Mouse (Mus musculus) lung, postnatal 25 days (tissue): ENCODE measurements around the gene Adamtsl3.

Experiments used
- DNase-seq: peaks from one replicate; pipeline ENCODE4 v3.0.0; 2022; ENCODE audit warnings: low spot score

Gene Adamtsl3

DNA sequence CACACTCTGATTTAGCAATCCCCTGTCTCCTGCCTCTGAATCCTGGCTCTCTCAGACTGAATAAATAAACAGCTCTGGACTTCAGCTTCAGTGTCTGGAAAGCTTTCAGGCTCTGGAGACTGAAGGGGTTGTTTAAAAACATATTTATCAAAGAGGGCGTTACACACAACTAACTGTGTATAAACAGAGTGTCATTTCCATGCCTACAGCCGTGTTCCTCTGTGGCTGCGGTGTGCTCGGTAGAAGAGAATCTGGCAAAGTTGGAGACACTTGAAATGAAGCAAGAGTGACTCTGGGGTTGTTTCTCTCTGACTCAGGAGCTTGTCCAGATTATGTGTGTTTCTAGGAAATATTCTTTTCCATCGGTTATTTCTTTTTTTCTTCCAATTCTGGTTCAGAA lies 167.0 kb downstream of the Adamtsl3 start:
- DNase-seq: peak; percentile 26

DNA sequence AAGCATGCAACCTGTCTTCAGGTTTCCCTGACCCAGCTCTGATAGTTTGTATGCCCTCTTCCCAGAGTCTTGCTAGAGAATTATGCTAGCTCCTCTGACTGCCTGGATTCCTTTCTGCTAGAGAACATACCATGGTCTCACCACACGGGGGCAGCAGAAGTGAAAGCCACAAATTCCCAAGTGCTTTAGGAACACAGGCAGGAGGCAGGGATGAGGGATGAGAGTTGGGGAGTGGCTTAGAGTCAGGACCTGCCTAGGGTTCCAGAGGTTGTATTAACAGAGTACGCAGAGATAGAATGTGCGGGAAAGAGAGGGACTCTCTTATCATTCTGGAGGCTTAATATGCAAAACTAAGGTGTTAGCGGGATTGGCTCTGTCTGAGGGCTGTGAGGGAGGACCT lies 168.6 kb downstream of the Adamtsl3 start:
- peak; percentile 53 for DNase-seq

DNA sequence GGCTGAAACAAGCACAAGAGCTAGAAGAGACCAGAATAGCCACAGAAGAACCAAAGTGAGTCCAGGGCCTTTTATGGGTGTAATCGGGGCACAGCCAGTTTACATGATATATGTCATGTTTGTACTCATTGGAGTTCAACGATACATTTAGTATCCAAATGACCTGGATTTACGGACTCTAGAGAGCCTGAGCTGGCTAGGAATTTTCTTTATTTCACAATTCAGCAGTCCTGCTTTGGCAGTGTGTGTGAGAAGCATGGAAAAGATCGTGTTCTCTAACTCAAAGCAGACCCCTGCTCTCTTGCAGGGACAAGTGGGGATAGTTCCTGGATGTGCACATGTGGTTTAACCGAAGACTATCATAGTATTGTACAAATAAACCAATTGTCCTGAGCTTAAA lies 195.1 kb downstream of the Adamtsl3 start:
- DNase-seq: no peak

DNA sequence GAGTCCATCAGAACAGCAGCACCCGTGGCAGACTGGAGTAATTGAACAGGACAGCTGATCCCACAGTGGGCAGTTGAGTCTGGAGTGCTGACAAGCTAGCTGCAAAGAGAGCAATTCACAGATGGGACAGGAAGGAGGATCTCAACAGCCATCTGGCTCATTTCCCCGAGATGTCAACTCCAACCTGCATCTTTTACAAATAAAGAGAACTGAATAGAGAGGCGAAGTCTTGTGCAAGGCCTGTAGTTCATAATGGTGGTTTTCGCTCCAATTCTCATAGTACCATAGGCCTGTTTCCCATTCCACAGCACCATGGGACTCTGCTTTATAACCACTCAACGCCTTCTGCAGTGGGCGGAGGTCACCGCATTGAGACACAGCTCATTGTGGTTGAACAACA lies 195.9 kb downstream of the Adamtsl3 start:
- DNase-seq: no peak

DNA sequence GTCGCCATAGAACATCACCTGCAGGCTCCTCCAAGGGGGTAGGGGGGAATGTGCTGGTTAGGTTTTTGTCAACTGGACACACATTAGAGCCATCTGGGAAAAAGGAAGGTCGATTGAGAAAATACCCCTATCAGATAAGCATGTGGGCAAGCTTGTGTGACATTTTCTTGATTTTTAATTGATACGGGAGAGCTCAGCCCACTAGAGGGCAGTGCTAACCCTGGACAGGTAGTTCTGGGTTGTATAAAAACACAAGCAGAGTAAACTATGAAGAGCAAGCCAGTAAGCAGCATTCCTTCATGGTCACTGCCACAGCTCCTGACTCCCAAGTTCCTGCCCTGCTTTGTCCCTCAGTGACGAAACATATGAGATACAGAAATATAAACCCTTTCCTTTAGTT lies 197.7 kb downstream of the Adamtsl3 start:
- DNase-seq: no peak

DNA sequence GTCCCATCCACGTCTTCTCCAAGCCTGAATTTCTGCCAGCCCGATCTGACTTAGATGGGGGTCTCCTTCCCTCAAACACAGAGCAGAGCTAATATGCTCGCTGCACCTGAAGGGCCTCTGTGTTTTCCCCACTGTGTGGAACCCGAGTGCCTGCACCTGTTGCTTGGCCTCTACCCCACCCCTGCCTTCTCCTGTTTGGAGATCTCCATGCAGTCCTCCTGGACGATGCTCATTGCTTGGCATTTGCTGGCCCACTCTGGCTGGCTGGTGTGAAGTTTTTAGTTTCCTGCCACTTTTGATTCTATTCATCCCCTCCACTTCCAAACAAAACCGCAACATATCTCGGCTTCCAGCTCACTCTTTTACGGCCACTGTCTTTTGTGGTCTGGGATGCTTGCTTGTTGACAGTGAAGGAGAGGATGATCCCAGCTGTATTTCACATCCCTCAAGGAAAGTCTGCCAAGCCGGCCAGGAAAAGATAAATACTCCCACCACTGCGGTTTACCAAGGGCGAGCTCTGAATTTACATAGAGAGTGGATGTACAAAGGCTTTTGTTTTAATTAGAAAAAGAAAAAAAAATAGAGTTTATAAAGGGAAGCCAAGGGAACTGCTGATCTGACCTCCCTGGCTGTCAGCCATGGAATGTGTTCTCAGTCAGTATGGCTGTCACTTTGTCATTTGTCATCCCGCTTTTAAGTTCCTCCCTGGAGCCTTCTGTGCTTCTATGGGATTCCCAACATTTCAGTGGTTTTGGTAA lies 198.4 kb downstream of the Adamtsl3 start:
- DNase-seq: peak; percentile 31

DNA sequence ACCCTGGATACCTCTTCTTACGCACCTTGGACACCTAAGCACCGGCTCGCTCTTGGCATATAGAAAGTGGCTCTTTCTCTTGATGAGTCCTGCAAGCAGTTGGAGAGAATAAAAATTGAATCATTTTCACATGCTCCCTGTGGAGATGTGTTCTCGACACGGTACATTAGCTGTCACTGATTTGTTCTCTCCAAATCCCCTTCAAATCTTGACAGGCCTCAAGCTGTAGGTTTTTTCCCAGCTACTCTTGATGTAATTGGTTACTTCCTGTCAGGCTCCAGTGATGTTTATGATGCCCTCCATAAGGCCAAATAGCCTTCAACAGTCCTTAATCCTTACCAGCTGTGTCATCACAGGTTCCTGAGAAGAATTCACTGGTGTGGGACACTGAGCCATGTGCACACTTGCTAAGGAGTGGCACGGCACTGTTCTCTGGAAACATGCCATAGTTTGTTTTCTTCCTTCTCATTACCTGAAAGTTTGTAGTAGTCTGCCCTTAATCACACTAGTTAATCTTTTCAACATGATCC lies 209.0 kb downstream of the Adamtsl3 start:
- no peak for DNase-seq

DNA sequence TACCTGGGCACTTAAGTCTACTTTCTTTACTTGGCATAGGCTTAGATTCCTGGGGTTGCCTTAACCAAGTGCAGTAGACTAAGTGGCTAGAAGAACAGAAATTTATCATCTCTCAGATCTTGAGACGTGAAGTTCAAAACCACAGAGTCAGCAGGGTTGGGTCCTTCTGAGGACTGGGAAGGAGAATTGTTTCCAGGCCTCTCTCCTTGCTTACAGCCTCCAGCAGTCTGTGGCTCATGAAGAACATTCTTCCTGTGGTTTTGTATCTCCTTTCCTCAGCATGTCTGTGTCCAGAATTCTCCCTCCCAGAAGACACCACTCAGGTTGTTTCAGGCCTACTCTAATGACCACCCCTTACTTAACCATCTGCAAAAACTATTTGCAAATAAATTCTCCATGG lies 216.5 kb downstream of the Adamtsl3 start:
- no peak for DNase-seq

DNA sequence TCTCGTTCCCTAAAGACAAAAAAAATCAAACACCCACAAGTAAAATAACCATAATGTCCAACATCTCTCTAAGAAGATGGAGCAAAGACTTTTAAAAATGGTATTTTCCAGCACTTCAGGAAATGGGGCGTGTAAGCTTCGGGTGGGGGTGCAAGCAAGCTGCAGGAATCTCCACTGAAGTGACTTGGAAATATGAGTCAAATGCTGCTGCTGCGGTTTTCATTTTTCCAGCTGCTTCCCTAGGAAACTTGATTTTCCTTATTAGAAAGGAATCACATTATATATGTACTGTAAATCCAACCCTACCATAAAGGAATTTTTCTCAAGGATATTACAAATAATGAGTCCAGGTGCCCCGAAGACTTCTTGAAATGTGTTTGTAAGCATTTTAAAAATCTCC lies 220.3 kb downstream of the Adamtsl3 start:
- no peak for DNase-seq

DNA sequence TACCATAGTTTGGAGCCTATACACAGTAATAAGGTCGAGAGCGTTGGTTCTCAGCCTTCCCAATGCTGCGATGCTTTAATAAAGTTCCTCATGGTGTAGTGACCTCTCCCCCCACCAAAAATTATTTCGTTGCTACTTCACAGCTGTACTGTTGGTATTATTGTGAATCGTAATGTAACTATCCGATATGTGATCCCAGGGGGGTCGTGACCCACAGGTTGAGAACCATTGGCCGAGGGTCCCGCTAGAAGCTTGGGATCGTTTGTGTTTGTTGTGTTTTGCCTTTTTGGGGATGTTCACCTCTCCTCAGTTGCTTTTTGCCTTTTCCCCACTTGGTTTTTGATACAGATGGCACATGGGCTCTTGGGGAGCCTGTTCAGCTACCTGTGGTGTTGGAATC lies 220.9 kb downstream of the Adamtsl3 start:
- no peak for DNase-seq

DNA sequence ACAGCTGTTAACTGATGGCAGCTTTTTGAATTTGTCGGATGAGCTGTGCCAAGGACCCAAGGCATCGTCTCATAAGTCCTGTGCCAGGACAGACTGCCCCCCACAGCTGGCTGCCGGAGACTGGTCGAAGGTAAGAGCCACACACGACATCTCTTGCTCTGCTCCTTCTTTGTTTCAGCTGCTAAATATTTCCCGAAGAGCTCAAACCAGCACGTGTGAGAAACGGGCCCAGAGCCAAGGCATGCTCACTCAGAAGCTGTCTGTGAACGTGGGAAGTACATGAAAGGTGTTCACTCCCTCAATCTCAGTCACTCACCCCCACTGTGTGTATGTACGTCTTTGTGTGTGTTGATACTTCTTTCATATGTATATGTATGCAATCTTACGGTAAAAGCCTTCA lies 221.6 kb downstream of the Adamtsl3 start:
- no peak for DNase-seq

DNA sequence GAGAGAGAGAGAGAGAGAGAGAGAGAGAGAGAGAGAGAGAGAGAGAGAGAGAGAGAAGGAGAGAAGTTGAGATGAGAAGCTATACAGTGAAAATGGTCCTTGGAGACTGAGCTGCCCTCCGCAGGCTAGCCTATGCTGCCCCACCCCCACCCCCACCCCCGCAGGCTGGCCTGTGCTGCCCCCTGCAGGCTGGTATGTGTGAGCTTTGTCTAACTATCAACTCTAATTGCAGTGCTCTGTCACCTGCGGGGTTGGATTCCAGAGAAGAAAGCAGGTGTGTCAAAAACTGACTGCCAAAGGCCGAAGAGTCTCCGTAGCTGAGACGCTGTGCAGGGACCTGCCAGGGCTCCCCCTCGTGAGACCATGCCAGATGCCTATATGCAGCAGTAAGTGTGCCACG lies 231.2 kb downstream of the Adamtsl3 start:
- DNase-seq: no peak

DNA sequence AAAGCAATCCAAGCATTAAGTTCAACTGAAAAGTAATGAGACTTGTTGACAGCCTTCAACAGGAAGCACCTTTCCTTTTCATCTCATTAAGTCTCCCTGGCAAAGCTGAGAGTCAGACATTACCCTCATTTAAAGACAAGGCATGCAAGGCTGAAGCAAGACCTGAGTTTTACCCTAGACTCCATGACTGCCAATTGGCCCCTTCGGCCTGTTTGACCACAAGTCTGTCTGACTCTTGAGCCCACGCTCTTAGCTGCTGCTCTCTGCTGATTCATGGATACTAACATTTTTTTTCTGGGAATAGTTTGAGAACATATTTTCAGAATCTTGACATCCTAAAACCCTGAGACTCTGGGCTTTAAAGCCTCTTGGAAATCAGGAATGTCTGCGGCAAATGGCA lies 232.3 kb downstream of the Adamtsl3 start:
- DNase-seq: no peak

DNA sequence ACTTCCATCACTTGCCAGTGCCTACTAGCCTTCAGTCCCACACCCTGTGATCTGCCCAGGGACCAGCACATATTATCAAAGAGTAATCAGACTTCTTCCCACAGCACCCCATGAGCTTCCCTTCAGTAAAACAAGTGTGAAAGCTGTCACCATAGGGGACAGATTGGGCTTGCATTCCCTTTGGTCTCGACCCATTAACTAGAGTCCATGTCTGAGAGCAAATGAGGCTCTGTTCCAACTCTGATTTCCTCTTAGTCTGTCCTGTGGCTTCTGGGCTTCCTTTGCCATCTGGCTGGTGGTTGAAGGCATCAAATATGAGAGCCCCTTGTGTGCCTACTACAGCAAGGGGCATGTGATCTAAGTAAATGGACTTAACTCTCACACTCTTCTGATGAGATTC lies 237.5 kb downstream of the Adamtsl3 start:
- DNase-seq: no peak

DNA sequence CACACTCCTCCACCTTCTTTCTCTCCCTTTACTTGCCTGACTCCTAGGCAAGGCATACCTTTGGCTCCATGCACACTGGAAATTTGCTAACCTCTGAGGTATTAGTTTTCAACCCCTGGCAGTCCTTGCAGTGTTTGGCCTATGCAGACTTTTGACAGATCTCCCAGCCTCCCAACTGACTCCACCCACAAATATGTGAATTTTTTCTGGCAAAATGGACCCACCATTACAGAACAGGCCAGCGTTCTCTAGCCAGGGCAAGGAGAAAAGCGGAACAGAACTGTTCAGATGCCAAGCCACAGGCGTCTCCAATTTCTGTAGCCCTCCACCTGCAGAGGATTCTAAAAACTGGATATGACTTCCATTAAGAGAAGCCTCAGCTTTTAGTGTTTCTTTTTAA lies 244.5 kb downstream of the Adamtsl3 start:
- no peak for DNase-seq

DNA sequence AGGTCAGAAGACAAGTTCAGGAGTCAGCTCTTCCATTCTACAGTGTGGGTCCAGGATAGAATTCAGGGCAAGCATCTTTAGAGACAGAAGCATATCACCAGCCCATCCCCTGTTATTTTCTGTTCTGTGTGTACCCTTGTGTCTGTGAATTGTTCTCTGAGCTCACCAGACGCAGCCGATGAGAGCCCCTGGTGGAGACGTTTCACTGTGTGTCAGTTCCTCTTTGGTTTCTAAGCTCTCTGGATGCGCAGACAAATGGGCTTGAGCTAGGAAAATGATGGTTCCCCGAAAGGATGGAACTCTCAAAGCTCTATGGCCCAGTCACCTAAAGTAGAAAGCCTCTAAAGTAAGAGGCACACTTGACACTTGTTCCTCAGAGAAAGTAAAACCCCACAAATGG lies 246.3 kb downstream of the Adamtsl3 start:
- no peak for DNase-seq

DNA sequence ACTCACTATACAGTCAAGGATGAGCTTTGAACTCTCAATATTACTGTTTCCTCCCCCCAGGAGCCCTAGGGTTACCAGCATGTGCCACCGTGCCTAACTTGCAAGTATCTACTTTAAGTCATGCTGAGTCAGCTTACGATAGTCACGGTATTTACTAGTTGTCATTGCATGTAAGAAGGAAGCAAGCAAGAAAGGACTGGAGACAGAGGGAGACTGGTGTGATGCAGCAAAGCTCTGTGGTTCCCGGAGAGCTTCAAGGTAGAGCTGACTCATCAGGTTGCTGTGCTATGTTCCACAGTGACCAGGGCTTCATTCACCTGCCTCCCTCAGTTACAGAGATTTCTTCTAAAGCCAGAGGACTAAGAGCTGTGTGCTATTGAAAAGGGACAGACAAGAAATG lies 247.0 kb downstream of the Adamtsl3 start:
- DNase-seq: no peak

DNA sequence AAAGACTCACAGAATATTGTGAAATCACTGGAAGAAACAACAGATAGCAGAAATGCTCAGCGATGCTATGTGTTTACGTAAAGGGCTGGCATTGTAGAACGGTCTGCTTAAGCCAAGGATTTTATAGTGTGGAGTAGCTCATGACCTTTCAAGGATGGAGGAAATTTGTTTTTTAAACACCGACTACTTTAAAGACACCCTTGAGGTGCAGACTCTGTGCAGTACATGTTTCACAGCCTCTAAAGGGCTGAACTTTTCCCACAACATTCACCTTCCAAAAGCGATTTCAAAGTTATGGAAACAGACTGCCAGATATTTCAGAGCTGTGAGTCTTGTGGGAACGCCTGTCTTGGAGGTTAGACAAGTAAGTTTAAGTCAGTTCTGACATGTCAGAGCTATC lies 255.4 kb downstream of the Adamtsl3 start:
- no peak for DNase-seq

DNA sequence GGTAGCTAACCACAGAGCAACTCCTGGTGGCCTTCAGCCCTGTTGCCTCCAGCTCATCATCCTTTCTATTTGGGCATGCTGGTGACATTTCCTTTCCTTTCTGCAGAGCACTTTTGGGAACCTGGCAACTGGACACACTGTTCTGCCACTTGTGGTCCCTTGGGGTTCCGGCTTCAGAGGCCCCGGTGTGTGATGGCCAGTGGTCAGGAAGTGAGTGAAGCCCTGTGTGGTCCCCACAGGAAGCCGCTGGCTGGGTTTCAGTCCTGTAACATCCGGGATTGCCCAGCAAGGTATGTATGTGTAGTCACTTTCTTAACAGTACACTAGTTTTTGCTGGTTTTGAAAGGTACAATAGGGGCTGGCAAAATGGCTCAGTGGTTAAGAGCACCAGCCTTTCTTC lies 266.5 kb downstream of the Adamtsl3 start:
- no peak for DNase-seq

DNA sequence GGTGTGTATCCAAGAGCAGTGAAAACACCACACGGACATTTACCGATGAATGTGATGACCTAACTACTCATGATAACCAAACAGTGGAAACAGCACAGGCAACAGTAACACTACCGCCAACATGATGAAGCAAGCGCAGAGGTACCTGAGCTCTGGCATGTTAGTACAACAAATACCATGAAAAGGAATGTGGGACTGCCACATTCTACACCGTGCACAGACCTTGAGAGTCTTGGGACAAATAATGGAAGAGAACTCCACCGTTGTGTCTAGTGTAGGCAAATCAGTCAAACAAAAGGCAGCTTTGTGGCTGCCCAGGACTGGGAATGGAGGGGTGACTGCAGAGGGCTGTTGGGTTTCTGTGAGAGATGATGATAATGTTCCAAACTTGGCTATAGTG lies 269.9 kb downstream of the Adamtsl3 start:
- peak; percentile 52 for DNase-seq

DNA sequence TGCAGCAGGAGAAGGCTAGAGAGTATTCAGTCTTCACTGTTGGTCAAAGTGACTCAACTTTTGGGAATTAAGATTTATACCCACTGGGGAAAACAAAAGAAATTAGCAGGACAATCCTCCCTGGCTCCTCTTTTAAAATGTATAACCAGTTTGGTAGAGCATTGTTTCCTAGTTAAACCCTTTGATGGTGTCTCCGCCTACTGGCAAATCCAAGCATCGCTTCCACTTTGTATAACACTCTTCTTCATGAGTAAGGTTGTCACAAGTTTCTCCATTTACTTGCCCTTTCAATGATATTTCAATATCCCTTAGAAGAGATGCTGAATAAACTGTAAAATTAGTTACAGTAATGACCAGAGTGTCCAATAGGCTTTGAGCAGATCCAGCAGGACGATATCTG lies 274.1 kb downstream of the Adamtsl3 start:
- no peak for DNase-seq

DNA sequence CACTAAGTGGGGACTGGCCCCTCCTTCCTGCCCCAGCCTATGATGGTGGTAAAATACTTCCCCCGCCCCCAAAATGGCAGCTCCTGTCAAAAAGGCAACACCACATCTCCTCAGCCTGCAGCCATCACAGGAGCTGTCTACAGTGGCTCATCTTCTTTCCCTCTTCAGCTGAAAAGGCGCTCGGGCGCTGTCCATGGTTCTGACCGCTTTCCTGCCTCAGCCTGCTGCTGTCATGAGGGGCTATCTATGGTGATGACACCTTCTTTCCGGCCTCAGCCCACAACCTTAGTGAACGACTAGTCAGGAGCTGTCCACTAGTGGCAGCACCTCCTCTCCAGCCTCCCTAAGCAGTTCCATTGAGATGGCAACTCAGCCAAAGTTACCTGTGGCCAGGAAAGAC lies 289.8 kb downstream of the Adamtsl3 start:
- DNase-seq: no peak

DNA sequence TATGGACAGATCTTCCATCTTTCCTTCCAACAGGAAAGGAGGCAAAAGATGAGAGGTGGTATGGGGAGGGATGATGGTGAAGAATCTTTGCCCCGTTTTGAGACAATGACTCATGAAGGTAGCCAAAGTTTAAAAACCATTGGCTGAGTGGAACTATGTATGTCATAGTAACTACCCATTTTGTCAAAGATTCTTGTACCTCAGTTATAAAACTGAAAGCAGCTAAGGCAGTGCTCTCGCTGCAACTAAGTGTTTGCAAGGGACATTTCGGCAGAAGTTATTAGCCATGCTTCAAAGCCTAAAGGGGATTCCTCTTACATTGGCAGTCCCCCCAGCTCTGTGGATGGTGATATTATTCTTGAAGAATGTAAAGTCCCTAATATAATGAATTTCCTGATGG lies 311.7 kb downstream of the Adamtsl3 start:
- no peak for DNase-seq

DNA sequence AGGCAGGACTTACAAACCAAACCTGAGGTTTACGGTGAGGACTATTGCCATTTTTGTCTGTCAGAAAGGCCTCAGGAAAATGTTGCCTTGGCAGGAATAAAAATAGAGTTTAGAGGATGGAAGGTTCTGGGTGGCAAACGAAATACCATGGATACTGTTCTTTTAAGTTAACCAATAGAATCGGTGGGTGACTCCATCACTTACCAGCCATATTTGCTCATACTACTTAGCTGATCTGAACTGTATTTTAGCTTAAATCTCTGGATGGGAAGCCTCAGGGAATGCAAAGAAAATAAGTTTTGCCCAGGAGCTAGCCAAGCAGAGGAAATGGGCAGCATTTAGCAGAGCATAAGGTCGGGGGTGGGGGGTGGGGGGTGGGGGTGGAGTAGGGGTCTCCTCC lies 312.4 kb downstream of the Adamtsl3 start:
- no peak for DNase-seq
